Mouse (Mus musculus) thymus, adult 2 months (tissue): ENCODE data around the gene Mgmt.

Experiments used
- CTCF ChIP-seq: fragments of 200-500 bp; IDR thresholded peaks from 2 replicates; pipeline ENCODE4 v1.5.1; 2012; ENCODE audit warnings: mild to moderate bottlenecking, control low read depth, low read length, moderate library complexity, borderline replicate concordance; ENCODE audit not compliant: control insufficient read depth, poor library complexity, insufficient read depth; ENCODE audit errors: extremely low read depth
- POLR2A ChIP-seq: fragments of 200-500 bp; IDR thresholded peaks from 2 replicates; pipeline ENCODE4 v1.6.1; 2012; ENCODE audit warnings: mild to moderate bottlenecking, low read length, control low read depth, moderate library complexity; ENCODE audit not compliant: control insufficient read depth, poor library complexity, insufficient read depth; ENCODE audit errors: extremely low read depth

DNA sequence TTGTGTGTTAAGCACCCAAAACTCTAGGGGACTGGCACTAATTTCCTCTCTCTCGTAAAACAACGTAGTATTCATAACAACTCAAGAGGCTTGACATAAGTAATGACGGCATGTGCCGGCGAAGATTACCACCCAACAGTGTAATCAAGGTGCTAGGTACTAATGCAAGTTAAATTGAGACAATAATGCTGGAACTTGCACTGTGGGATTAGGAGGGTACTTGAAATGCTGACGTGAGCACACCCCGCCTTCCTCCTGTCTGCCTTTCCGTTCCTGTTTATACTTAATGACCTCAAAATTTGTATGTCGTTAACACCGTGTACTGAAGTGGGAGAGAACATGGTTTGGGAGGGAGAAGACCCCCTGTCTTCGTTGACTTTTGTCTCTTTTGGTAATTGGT, 110.9 kb downstream of the Mgmt start:
- TF ChIP-seq CTCF (no peak), POLR2A (no peak)
